Mouse (Mus musculus) limb, embryonic 11.5 days (tissue): ENCODE measurements at regions not wholly inside any gene's neighbourhood (a gene's known extent, or its start where the extent isn't known, plus 50 kb on each side); places are given as distances from the start of the nearest gene placed in this dataset.

ENCODE experiments used
- ATAC-seq: fragments of 200-750 bp; cut with Nextera tagmentation; 2 replicates; pipeline ENCODE4 v1.8.0; 2017; ENCODE audit warnings: low read depth; ENCODE audit not compliant: insufficient number of reproducible peaks, low FRiP score, low TSS enrichment
- DNase-seq: peaks from one replicate; pipeline ENCODE4 v3.0.0-alpha.2; 2015; ENCODE audit warnings: low spot score
- H3K27ac ChIP-seq: fragments of 300-500 bp; sonication (generic); replicated peaks from 2 replicates; pipeline ENCODE4 v1.5.1; 2014; ENCODE audit warnings: low read depth, mild to moderate bottlenecking, low read length
- H3K27me3 ChIP-seq: fragments of 300-500 bp; sonication (generic); 2 replicates; pipeline ENCODE4 v1.6.1; 2014; ENCODE audit warnings: mild to moderate bottlenecking, low read length, mixed read lengths; ENCODE audit not compliant: control insufficient read depth, insufficient read depth
- H3K36me3 ChIP-seq: fragments of 300-500 bp; sonication (generic); 2 replicates; pipeline ENCODE4 v1.6.1; 2014; ENCODE audit warnings: mild to moderate bottlenecking, low read length, moderate library complexity, mixed read lengths; ENCODE audit not compliant: control insufficient read depth, insufficient read depth
- H3K4me1 ChIP-seq: fragments of 300-500 bp; sonication (generic); 2 replicates; pipeline ENCODE4 v1.6.1; 2014; ENCODE audit warnings: low read length, mixed read lengths; ENCODE audit not compliant: control insufficient read depth, insufficient read depth
- H3K4me2 ChIP-seq: fragments of 300-500 bp; sonication (generic); 2 replicates; pipeline ENCODE4 v1.6.1; 2014; ENCODE audit warnings: low read depth, mild to moderate bottlenecking, moderate library complexity; ENCODE audit not compliant: severe bottlenecking
- H3K4me3 ChIP-seq: fragments of 300-500 bp; sonication (generic); 2 replicates; pipeline ENCODE4 v1.5.1; 2014; ENCODE audit warnings: low read depth, low read length
- H3K9ac ChIP-seq: fragments of 300-500 bp; sonication (generic); 2 replicates; pipeline ENCODE4 v1.6.1; 2014; ENCODE audit warnings: mild to moderate bottlenecking, low read length
- H3K9me3 ChIP-seq: fragments of 300-500 bp; sonication (generic); 2 replicates; pipeline ENCODE4 v1.6.1; 2016; ENCODE audit warnings: low read length; ENCODE audit not compliant: control insufficient read depth
- WGBS: fragments of 180-500 bp; shearing (Covaris S2); extraction: QIAGEN DNeasy Blood & Tissue Kit; methylation state at CpG from one replicate; pipeline ENCODE4 v1.1.7; 2014; 5-methylcytosine and 5-hydroxymethylcytosine counted together

DNA sequence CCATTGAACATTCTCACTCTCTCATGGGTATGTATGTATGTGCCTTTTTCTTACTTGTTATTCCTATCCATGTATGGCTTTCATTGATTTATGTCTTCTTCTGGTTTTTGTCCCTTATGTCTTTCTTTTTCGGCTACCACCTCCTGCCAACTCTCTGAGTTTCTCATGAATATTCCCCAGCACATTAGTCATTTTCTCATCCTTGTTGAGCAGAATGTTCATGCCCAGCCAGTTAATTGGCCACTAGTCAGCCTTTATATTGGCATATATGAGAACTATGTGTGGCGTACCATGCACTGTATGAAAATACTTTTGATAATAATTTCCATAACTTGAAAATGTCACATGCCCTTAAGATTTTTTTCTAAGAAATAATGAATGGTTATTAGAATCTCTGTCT lies 56.8 kb upstream of the Galnt13 start:
- no peaks in the 10 kb centered on the region for H3K36me3 ChIP-seq
- no peak overlapping the region for H3K9ac ChIP-seq
- DNase-seq (no peak), ATAC-seq (no peak)
- WGBS = 90% methylated on average over 2 of the region's 2 CpGs
- H3K4me2 ChIP-seq = no peak overlapping the region
- no peak overlapping the region for H3K27ac ChIP-seq
- no peaks in the 10 kb centered on the region for H3K4me1 ChIP-seq
- no peaks in the 10 kb centered on the region for H3K27me3 ChIP-seq
- no peaks in the 10 kb centered on the region for H3K9me3 ChIP-seq
- no peak overlapping the region for H3K4me3 ChIP-seq
